Mouse (Mus musculus): ENCODE results near the gene Gm20809. TPM values are rescaled to one million over a fixed set of nuclear protein-coding genes. Genes with fewer than 3 reads are reported as not detected.
"Not testable (repeated sequence)": the region's sequence is repeated elsewhere in the genome, so short reads cannot be mapped to it uniquely, and the experiment has no call there.

The Gm20809 gene
- not detected for total RNA-seq (2021)

- DNase-seq (ENCODE audit: low spot score in 2 of 2); intact Hi-C loops (cut with DNase I): not testable (repeated sequence)
Measured at GRCm38 (mm10) chrY:24454757-24455156, at the start of gene Gm20809. Gene Gm20809, plus strand, starts transcription at chrY:24455057.
